ENCODE assay signal across 8 mouse cellular contexts in genomic region chr16:18677746-18678679, GRCm38 (mm10). TPM values are rescaled to one million over a fixed set of nuclear protein-coding genes. Genes with fewer than 3 reads are reported as not detected.
DNase-seq lines count a peak whose midpoint lies in the region; ATAC-seq and TF ChIP-seq lines count a peak whose summit lies in the region.

No protein-coding gene starts in this region.

- H3K9ac ChIP-seq in ES-E14 (ENCODE audit: insufficient read depth, low read depth, low read length, poor library complexity, severe bottlenecking): no peak overlapping the region
- H3K9ac ChIP-seq in lung, postnatal 0 days (replicated peaks; ENCODE audit: low read depth): no peak overlapping the region

- ATAC-seq in lung, postnatal 0 days: peak; percentile 37

- intact Hi-C loops in gastrocnemius, adult 2 months (cut with DNase I): loop anchor here (1.0 to 5.0 kb wide), 2 partner anchors 52 to 236 kb away; partner anchors contain the start of gene Gm49601

- H3K4me3 ChIP-seq in ES-E14 (ENCODE audit: insufficient read depth in 1 of 2, low read depth in 1 of 2, low read length in 2 of 2, poor library complexity in 1 of 2, severe bottlenecking in 1 of 2): no peak overlapping the region
- H3K4me3 ChIP-seq in gastrocnemius, adult 2 months: no peak overlapping the region
- no peak overlapping the region for H3K4me3 ChIP-seq in lung, postnatal 0 days (ENCODE audit: low read depth, low read length)

- no peak overlapping the region for H3K27ac ChIP-seq in ES-E14 (ENCODE audit: insufficient read depth, low read depth, low read length, poor library complexity, severe bottlenecking)
- H3K27ac ChIP-seq in gastrocnemius, adult 2 months: no peak overlapping the region
- no peak overlapping the region for H3K27ac ChIP-seq in lung, postnatal 0 days (ENCODE audit: low read length)

- no peaks in the 10 kb centered on the region for H3K27me3 ChIP-seq in lung, postnatal 0 days (replicated peaks; ENCODE audit: insufficient read depth, low read length)

- 33% methylated on average over 17 of the region's 17 CpGs for WGBS in lung, postnatal 0 days

- H3K4me2 ChIP-seq in lung, postnatal 0 days (replicated peaks; ENCODE audit: low read depth, low read length): no peak overlapping the region

- DNase-seq in A20 (ENCODE audit: low read depth, low spot score): peak; percentile 79
- DNase-seq in ES-E14 (ENCODE audit: low read depth, low spot score): peak; percentile 85
- DNase-seq in cerebellum, adult 18-20 months: peak; percentile 47 to 64
- DNase-seq in gastrocnemius, adult 2 months: peak; percentile 86
- peak; percentile 88 to 89 for DNase-seq in kidney, postnatal 4 days
- peak; percentile 79 for DNase-seq in lung, postnatal 0 days (ENCODE audit: low spot score)
- DNase-seq in right cerebral cortex, postnatal 36 days (ENCODE audit: low spot score in 2 of 2): peak; percentile 16 to 28
- DNase-seq in urinary bladder, postnatal 4 days (ENCODE audit: low spot score in 2 of 2): peak; percentile 43 to 75

- no peaks in the 10 kb centered on the region for H3K36me3 ChIP-seq in ES-E14 (ENCODE audit: control insufficient read depth, insufficient read depth, low read length, poor library complexity, severe bottlenecking)
- no peaks in the 10 kb centered on the region for H3K36me3 ChIP-seq in lung, postnatal 0 days (ENCODE audit: insufficient read depth, low read length)

- peak; percentile 91 for TF ChIP-seq CTCF in gastrocnemius, adult 2 months (IDR thresholded peaks at IDR 0.05)
- peak; percentile 81 for TF ChIP-seq CTCF in lung, postnatal 0 days (IDR thresholded peaks at IDR 0.05)

- TF ChIP-seq EP300 in lung, postnatal 0 days (IDR thresholded peaks at IDR 0.05): no peak

- peaks cover 2 to 4% of the 10 kb centered on the region in 2 experiments; a peak in 2 of 4 replicates for H3K4me1 ChIP-seq in ES-E14 (ENCODE audit: control insufficient read depth in 2 of 2, insufficient read depth in 2 of 2, low read length in 2 of 2, poor library complexity in 1 of 2)
- H3K4me1 ChIP-seq in lung, postnatal 0 days (ENCODE audit: insufficient read depth, low read depth, low read length): no peaks in the 10 kb centered on the region

- no peaks in the 10 kb centered on the region for H3K9me3 ChIP-seq in ES-E14 (ENCODE audit: control insufficient read depth, insufficient read depth, low read depth, low read length)
- no peaks in the 10 kb centered on the region for H3K9me3 ChIP-seq in lung, postnatal 0 days (ENCODE audit: low read length)

- in situ Hi-C loops in ES-E14 (cut with MboI; ENCODE audit: low sequenced_read_pairs in 2 of 2, unreplicated experiment in 2 of 2): no loop called here

TF ChIP-seq in ES-E14, 5 proteins besides CTCF, POLR2A, EP300 and RAD21:
- TF ChIP-seq MAFK (IDR thresholded peaks at IDR 0.05; ENCODE audit: insufficient read depth, low read depth, low read length) (no peak), ZC3H11A (IDR thresholded peaks at IDR 0.05; ENCODE audit: borderline replicate concordance, low read depth, low read length) (no peak), ZNF384 (IDR thresholded peaks at IDR 0.05; ENCODE audit: low read depth, low read length) (no peak), CHD2 (IDR thresholded peaks at IDR 0.05; ENCODE audit: low read depth, low read length) (no peak)

RNA-seq across cellular contexts. Expression of gene Sept5, which starts 48.3 kb away (rescaled TPM):
- total RNA-seq in ES-E14 (2012; rRNA removed): 0.74 and 3.0 TPM in 2 replicates
- total RNA-seq in gastrocnemius, adult 2 months (2021): 1 to 10 TPM; 3.1 to 6.1 TPM
- 8.5 and 9.6 TPM in 2 replicates for polyA plus RNA-seq in lung, postnatal 0 days (2015; fragmentation: Nextera tagmentation; extraction: Ambion mirVana)

RNA-seq across cellular contexts. Expression of gene Gm49601, which starts 51.8 kb away (rescaled TPM):
- 0.85 and 1.7 TPM in 2 replicates for total RNA-seq in ES-E14 (2012; rRNA removed)
- 1 to 10 TPM in 1 of 2 experiments, under 1 TPM in 1; 0.61 to 1.1 TPM for total RNA-seq in gastrocnemius, adult 2 months (2021)
- 2.2 and 3.1 TPM in 2 replicates for polyA plus RNA-seq in lung, postnatal 0 days (2015; fragmentation: Nextera tagmentation; extraction: Ambion mirVana)

RNA-seq across cellular contexts. Expression of gene Gp1bb, which starts 55.8 kb away (rescaled TPM):
- total RNA-seq in ES-E14 (2012; rRNA removed): 0.11 TPM in 1 of 2 replicates, not detected in the other
- total RNA-seq in gastrocnemius, adult 2 months (2021): not detected
- polyA plus RNA-seq in lung, postnatal 0 days (2015; fragmentation: Nextera tagmentation; extraction: Ambion mirVana): 7.9 and 8.8 TPM in 2 replicates

Comparison
In these comparisons a context has a peak if more than half of its experiments do, and no peak if none do; other contexts are left out.
1. DNase-seq: peak in every context shown above with its lines; median percentile 88 in kidney, postnatal 4 days; 86 in gastrocnemius, adult 2 months; 85 in ES-E14; 79 in A20; 79 in lung, postnatal 0 days; 59 in urinary bladder, postnatal 4 days; 56 in cerebellum, adult 18-20 months; 22 in right cerebral cortex, postnatal 36 days.